Mouse (Mus musculus): ENCODE results near the gene Fgr. TPM values are rescaled to one million over a fixed set of nuclear protein-coding genes. Genes with fewer than 3 reads are reported as not detected.
"Not testable (repeated sequence)": the region's sequence is repeated elsewhere in the genome, so short reads cannot be mapped to it uniquely, and the experiment has no call there.

Gene Fgr
- polyA plus RNA-seq (2012) = 0.01 TPM in 1 of 2 replicates, not detected in the other

GRCm38 (mm10) chr4:132973814-132974398 lies at the start of gene Fgr:
Gene Fgr (plus strand): TSS chr4:132974095.
- peaks cover 6% of the 10 kb centered on the region for H3K4me1 ChIP-seq (ENCODE audit: control insufficient read depth)
- H3K9me3 ChIP-seq (ENCODE audit: control insufficient read depth, low read length) = no peaks in the 10 kb centered on the region; the same call in 1 of the 2 replicates
- peaks cover 73% of the 10 kb centered on the region for H3K27me3 ChIP-seq (ENCODE audit: control insufficient read depth)
- no peak for TF ChIP-seq TAL1 (IDR thresholded peaks at IDR 0.05; ENCODE audit: low read length)
- no peak for TF ChIP-seq GATA1 (IDR thresholded peaks at IDR 0.05; ENCODE audit: low read length)
- H3K36me3 ChIP-seq (ENCODE audit: control insufficient read depth) = no peaks in the 10 kb centered on the region
- no peak within 1 kb of the TSS for H3K4me3 ChIP-seq (replicated peaks)

GRCm38 (mm10) chr4:132926520-132926919 lies 47.4 kb upstream of the Fgr start:
- not testable (repeated sequence) for H3K9me3 ChIP-seq (ENCODE audit: control insufficient read depth, low read length); H3K4me3 ChIP-seq (replicated peaks); H3K27me3 ChIP-seq (ENCODE audit: control insufficient read depth); H3K36me3 ChIP-seq (ENCODE audit: control insufficient read depth)
- peaks cover 14% of the 10 kb centered on the region for H3K4me1 ChIP-seq (ENCODE audit: control insufficient read depth)

DNA sequence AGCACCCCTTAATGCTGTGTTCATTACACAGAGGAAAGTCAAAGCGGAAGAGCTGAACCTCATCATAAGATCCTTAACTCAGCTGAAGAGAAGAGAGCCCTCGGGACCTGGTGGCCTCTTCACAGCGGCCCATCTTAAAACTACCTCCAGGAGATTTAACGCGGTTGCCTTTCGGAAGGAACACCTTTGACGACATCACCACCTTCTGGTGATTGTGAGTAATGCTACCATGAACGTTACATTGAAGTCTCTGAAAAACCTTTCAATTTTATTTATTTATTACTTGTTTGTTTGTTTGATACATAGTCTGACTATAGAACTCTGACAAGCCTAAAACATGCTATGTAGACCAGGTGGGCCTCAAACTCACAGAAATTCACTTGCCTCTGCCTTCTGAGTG lies 43.1 kb upstream of the Fgr start:
- Histone ChIP-seq H3K36me3 (ENCODE audit: control insufficient read depth) (no peaks in the 10 kb centered on the region), H3K27me3 (ENCODE audit: control insufficient read depth) (peaks cover 9% of the 10 kb centered on the region), H3K9me3 (ENCODE audit: control insufficient read depth, low read length) (no peaks in the 10 kb centered on the region), H3K4me3 (replicated peaks) (no peak overlapping the region), H3K4me1 (ENCODE audit: control insufficient read depth) (peaks cover 5% of the 10 kb centered on the region)
- TF ChIP-seq GATA1 (IDR thresholded peaks at IDR 0.05; ENCODE audit: low read length) = no peak

- no peaks in the 10 kb centered on the region for H3K36me3 ChIP-seq (ENCODE audit: control insufficient read depth)
- no peaks in the 10 kb centered on the region for H3K9me3 ChIP-seq (ENCODE audit: control insufficient read depth, low read length)
- peaks cover 9% of the 10 kb centered on the region for H3K27me3 ChIP-seq (ENCODE audit: control insufficient read depth)
- TF ChIP-seq GATA1 (IDR thresholded peaks at IDR 0.05; ENCODE audit: low read length) = no peak
- no peak for TF ChIP-seq TAL1 (IDR thresholded peaks at IDR 0.05; ENCODE audit: low read length)
- no peak overlapping the region for H3K4me3 ChIP-seq (replicated peaks)
- H3K4me1 ChIP-seq (ENCODE audit: control insufficient read depth) = peaks cover 5% of the 10 kb centered on the region
These were observed 41.0 kb upstream of the Fgr start for GRCm38 (mm10) chr4:132932752-132933404.

DNA sequence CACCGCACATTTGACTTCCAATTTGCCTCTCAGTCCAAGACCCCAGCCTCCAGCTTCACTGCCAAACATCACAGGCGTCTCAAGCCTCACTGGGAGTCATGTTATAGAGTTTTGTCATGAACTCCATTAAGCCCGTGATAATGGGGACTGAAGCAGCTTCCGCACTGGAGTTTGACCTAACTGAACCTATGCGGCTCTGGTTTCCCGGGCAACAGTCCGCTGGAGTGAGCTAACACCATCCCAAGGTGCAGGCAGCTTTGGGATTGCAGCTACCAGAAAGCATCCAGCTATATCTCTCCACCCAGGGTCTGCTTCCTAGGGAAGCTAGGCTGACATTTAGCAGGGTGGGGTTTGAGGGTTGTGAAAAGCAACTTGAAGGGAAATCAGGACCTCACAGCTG lies 39.3 kb upstream of the Fgr start:
- Histone ChIP-seq H3K27me3 (ENCODE audit: control insufficient read depth) (peaks cover 11% of the 10 kb centered on the region), H3K4me1 (ENCODE audit: control insufficient read depth) (peaks cover 9% of the 10 kb centered on the region), H3K36me3 (ENCODE audit: control insufficient read depth) (no peaks in the 10 kb centered on the region), H3K4me3 (replicated peaks) (no peak overlapping the region), H3K9me3 (ENCODE audit: control insufficient read depth, low read length) (no peaks in the 10 kb centered on the region)
- TF ChIP-seq GATA1 (IDR thresholded peaks at IDR 0.05; ENCODE audit: low read length) = no peak
- TF ChIP-seq TAL1 (IDR thresholded peaks at IDR 0.05; ENCODE audit: low read length) = no peak

DNA sequence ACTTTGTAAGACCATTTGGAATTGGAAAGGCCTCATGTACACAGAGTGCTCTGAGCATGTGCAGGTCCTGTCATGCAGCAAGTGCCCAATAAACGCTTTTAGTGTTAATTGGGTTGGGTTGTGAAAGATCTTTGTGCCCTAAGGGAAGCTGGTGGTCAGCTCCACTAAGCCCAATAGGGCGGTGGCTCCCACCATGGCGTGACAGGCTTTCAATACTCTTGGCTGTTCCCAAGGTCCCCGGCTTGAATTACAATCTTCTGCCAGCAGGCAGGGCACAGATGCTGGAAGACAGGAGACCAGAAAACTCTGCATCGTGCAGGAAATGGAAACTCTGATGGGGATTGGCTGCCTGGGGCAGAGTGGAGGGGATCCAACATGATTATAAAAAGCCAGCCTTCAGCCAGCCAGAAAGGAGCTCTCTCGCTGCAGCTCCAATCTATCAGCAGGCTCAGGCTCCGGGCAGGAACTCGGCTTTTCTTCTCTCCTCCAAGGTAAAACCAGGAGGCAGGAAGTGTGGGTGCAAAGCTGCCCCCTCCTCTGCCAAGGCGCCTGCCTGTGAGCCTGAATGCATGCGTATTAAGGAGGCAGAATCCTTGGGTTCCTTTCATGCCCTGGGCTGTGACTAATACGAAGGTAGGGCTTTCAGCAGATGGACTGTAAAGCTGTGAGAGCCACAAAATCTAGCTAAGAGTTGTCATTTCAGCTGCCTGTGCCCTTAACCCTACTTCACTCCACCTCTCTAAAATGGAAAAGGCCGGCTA lies 35.5 kb upstream of the Fgr start:
- peaks cover 9% of the 10 kb centered on the region for H3K4me1 ChIP-seq (ENCODE audit: control insufficient read depth)
- H3K36me3 ChIP-seq (ENCODE audit: control insufficient read depth) = no peaks in the 10 kb centered on the region
- no peaks in the 10 kb centered on the region for H3K9me3 ChIP-seq (ENCODE audit: control insufficient read depth, low read length)
- TF ChIP-seq TAL1 (IDR thresholded peaks at IDR 0.05; ENCODE audit: low read length) = no peak
- no peak for TF ChIP-seq GATA1 (IDR thresholded peaks at IDR 0.05; ENCODE audit: low read length)
- peaks cover 25% of the 10 kb centered on the region for H3K27me3 ChIP-seq (ENCODE audit: control insufficient read depth)
- no peak overlapping the region for H3K4me3 ChIP-seq (replicated peaks)

DNA sequence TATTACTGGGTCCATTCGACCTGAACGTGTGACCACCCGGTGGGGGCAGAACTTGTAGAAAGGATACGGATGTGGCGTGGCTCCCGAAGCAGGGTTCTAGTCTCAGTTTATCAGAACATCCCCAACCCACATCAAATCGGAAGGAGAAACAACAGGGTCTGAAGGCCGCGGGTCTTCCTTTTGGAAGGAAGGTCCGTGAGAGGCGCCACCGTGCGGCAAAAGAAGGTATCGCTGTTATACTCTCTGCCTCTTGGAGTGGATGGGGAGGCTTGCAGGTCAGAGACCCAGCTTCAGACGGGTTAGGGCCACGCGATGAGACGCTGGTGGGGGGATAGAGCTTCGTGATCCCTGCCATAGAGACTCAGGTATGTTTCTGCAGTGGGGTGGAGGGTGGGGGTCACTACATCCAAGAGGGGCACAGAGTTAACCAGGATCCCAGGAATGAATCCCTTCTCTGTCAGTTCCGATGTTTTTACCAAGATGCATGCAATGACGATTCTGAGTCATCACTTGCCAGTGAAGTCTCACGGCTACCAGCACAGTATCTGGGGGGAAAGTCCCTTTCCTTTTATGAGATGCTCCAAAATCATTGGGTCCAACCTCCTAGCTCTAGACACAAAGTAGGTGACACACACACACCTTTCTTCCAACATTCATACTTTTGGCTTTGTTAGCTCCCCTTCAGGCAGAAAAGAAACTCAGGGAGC lies 34.3 kb upstream of the Fgr start:
- peaks cover 9% of the 10 kb centered on the region for H3K4me1 ChIP-seq (ENCODE audit: control insufficient read depth)
- H3K9me3 ChIP-seq (ENCODE audit: control insufficient read depth, low read length) = no peaks in the 10 kb centered on the region
- H3K36me3 ChIP-seq (ENCODE audit: control insufficient read depth) = no peaks in the 10 kb centered on the region
- peaks cover 25% of the 10 kb centered on the region for H3K27me3 ChIP-seq (ENCODE audit: control insufficient read depth)
- H3K4me3 ChIP-seq (replicated peaks) = no peak overlapping the region
- TF ChIP-seq GATA1 (IDR thresholded peaks at IDR 0.05; ENCODE audit: low read length) (no peak), TAL1 (IDR thresholded peaks at IDR 0.05; ENCODE audit: low read length) (no peak)

DNA sequence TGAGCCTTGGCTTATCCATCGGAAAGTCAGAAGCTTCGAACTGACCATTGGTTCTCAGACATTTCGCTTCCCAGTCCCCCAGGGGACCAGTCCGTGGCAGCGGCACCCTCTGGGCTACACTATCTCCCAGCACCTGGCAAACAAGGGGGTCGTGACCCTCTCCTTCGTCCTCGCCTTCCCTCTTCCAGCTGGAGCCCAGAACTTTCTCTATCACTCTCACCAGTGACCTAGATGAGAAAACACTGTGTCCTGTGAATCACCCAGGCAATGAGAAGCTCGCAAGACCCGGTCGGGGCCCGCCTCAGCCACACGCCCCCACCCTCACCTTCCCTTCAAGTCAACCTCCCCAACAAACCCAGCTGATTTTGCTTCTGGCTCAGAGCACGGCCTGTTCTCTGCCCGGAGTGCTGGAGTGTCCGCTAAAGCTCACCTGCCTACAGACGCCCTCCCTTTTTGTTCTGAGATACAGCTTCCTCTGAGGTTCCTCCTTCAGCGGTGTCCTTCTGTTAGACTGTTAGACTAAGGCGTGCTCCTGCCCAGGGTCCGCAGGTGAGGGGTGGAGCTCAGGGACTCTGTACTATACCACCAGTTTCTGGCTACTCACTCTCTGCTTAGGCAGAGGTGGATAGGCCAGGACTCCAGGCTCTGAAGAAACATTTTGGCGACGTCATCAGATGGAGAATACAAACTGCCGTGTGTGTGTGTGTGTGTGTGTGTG lies 32.7 kb upstream of the Fgr start:
- Histone ChIP-seq H3K4me3 (replicated peaks) (no peak overlapping the region), H3K36me3 (ENCODE audit: control insufficient read depth) (no peaks in the 10 kb centered on the region)

More for the DNA sequence above, 32.7 kb upstream of the Fgr start:
- no peak for TF ChIP-seq GATA1 (IDR thresholded peaks at IDR 0.05; ENCODE audit: low read length)
- no peak for TF ChIP-seq TAL1 (IDR thresholded peaks at IDR 0.05; ENCODE audit: low read length)
- Histone ChIP-seq H3K4me1 (ENCODE audit: control insufficient read depth) (peaks cover 9% of the 10 kb centered on the region), H3K9me3 (ENCODE audit: control insufficient read depth, low read length) (no peaks in the 10 kb centered on the region), H3K27me3 (ENCODE audit: control insufficient read depth) (peaks cover 19% of the 10 kb centered on the region)

Measured in erythroblast, embryonic 14.5 days (primary cell).